Mouse (Mus musculus): ENCODE data around the gene Dpp6.

DNA sequence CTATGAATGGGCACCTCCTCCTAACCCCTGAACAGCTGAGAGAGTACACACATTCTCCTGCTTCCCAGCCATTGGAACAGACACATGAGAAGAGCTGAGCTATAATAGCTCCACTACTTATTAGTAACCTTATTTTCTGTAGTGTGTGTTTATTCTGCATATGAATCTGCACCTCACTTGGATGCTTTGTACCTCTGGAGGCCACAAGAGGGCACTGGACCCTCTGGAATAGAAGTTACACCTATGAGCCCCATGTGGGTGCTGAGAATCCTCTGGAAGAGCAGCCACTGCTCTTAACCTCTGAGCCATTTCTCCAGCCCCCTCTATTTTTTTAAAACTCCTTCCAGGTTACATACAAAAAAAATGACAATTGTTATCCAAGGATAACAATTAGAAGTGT is 888.0 kb downstream of the Dpp6 start:
- TF ChIP-seq GATA1 (IDR thresholded peaks at IDR 0.05; ENCODE audit: low read depth, low read length) (no peak), ETS1 (IDR thresholded peaks at IDR 0.05; ENCODE audit: low read depth, low read length) (no peak), MAFK (IDR thresholded peaks at IDR 0.05; ENCODE audit: borderline replicate concordance, low read depth, low read length) (no peak), CTCF (IDR thresholded peaks at IDR 0.05 in 2 of 3, conservative IDR thresholded peaks at IDR 0.05 in 1 of 3; ENCODE audit: control insufficient read depth in 1 of 3, insufficient read depth in 1 of 3, low read depth in 2 of 3, low read length in 3 of 3, poor library complexity in 1 of 3, severe bottlenecking in 1 of 3) (peak; percentile 24 to 57 (median 54); a peak in 5 of 6 replicates), MAZ (IDR thresholded peaks at IDR 0.05; ENCODE audit: low read depth, low read length) (no peak), POLR2A (IDR thresholded peaks at IDR 0.05; ENCODE audit: control insufficient read depth in 1 of 2, insufficient read depth in 1 of 2, low read depth in 1 of 2, low read length in 2 of 2, poor library complexity in 1 of 2) (no peak), ZNF384 (IDR thresholded peaks at IDR 0.05; ENCODE audit: low read depth, low read length) (no peak)

Data from MEL (cell line).